Mouse (Mus musculus) left cerebral cortex, postnatal 36 days (tissue): ENCODE results near the gene Slc26a9. TPM values are rescaled to one million over a fixed set of nuclear protein-coding genes. Genes with fewer than 3 reads are reported as not detected.
A peak's percentile ranks its signal among the peaks of the same experiment; 100 is the strongest.

Source experiments
- DNase-seq, 2 experiments: peaks; one replicate each; pipeline ENCODE4 v3.0.0; 2021 to 2022; ENCODE audit warnings: low spot score in 2 of 2, mixed read lengths in 1 of 2
- intact Hi-C: fragments of 180-260 bp; cut with DNase I; formaldehyde crosslinking; loops from one replicate; pipeline ENCODE4 v1.15.1; 2025
- total RNA-seq, 2 experiments: library from RNA; stranded (reverse); gene quantifications; 2 replicates each; pipeline ENCODE4 v1.2.3; 2021

Gene Slc26a9
- total RNA-seq, 2 experiments from 2014 or later = 0.07 to 0.16 TPM

GRCm38 (mm10) chr1:131733474-131734180, 10.2 kb upstream of the Slc26a9 start:
- intact Hi-C loops = no loop called here
- no peak for DNase-seq

- intact Hi-C loops = no loop called here
- DNase-seq = no peak
Measured at GRCm38 (mm10) chr1:131734657-131735273, 9.1 kb upstream of the Slc26a9 start.

GRCm38 (mm10) chr1:131736494-131736893, 7.3 kb upstream of the Slc26a9 start:
- no peak for DNase-seq
- intact Hi-C loops = no loop called here

GRCm38 (mm10) chr1:131737269-131737668, 6.6 kb upstream of the Slc26a9 start:
- DNase-seq = peak; percentile 93
- intact Hi-C loops = no loop called here

- no peak for DNase-seq
- intact Hi-C loops = no loop called here
Measured at GRCm38 (mm10) chr1:131738760-131739159, 5.1 kb upstream of the Slc26a9 start.

- DNase-seq = no peak
- intact Hi-C loops = no loop called here
Measured at GRCm38 (mm10) chr1:131739481-131740160, 4.2 kb upstream of the Slc26a9 start.

GRCm38 (mm10) chr1:131745391-131745790, 1.6 kb downstream of the Slc26a9 start:
- intact Hi-C loops = no loop called here
- DNase-seq = no peak

- intact Hi-C loops = no loop called here
- DNase-seq = no peak
Measured at GRCm38 (mm10) chr1:131747761-131748160, 3.9 kb downstream of the Slc26a9 start.

GRCm38 (mm10) chr1:131748636-131749035, 4.8 kb downstream of the Slc26a9 start:
- no peak for DNase-seq
- intact Hi-C loops = no loop called here

GRCm38 (mm10) chr1:131749706-131750545, 6.1 kb downstream of the Slc26a9 start:
- no peak for DNase-seq
- intact Hi-C loops = no loop called here

GRCm38 (mm10) chr1:131751181-131751890, 7.5 kb downstream of the Slc26a9 start:
- intact Hi-C loops = no loop called here
- DNase-seq = no peak

- intact Hi-C loops = no loop called here
- no peak for DNase-seq
Measured at GRCm38 (mm10) chr1:131751891-131752311, 8.1 kb downstream of the Slc26a9 start.

GRCm38 (mm10) chr1:131754212-131754829, 10.5 kb downstream of the Slc26a9 start:
- intact Hi-C loops = no loop called here

GRCm38 (mm10) chr1:131754916-131755315, 11.1 kb downstream of the Slc26a9 start:
- intact Hi-C loops = no loop called here

More at GRCm38 (mm10) chr1:131754212-131754829, 10.5 kb downstream of the Slc26a9 start:
- no peak for DNase-seq

GRCm38 (mm10) chr1:131757211-131757610, 13.4 kb downstream of the Slc26a9 start:
- intact Hi-C loops = no loop called here
- DNase-seq = no peak

More at GRCm38 (mm10) chr1:131754916-131755315, 11.1 kb downstream of the Slc26a9 start:
- peak; percentile 52 to 59 for DNase-seq

GRCm38 (mm10) chr1:131758796-131759195, 15.0 kb downstream of the Slc26a9 start:
- intact Hi-C loops = no loop called here
- DNase-seq = no peak

GRCm38 (mm10) chr1:131759667-131760427, 16.0 kb downstream of the Slc26a9 start:
- intact Hi-C loops = loop anchor here (10.0 kb wide), 1 partner anchor 205 kb away; no protein-coding TSS in a partner anchor
- DNase-seq = no peak

- intact Hi-C loops = loop anchor here (10.0 kb wide), 1 partner anchor 206 kb away; no protein-coding TSS in a partner anchor
- no peak for DNase-seq
Measured at GRCm38 (mm10) chr1:131760428-131760820, 16.6 kb downstream of the Slc26a9 start.
